Mouse (Mus musculus): ENCODE measurements around the gene Cpxm2.

Gene Cpxm2

DNA sequence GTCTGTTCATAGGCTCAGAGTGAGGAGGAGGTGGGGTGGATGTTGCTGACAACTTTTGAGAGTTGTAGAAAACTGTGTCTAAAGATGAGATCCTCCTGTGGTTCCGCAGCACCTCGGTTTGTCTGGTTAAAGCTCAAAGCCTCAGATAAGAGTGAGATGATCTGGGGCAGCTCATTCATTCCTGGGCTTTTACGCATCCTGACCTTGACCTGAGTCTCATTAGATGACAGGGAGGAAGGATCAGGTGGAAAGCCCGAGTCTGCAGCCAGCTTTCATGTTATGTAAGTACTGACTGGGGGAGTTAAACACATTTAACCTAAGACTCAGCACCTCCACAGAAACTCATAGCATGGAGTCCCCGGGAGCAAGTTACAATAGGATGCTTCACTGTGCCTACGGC is 127.9 kb downstream of the Cpxm2 start:
- no peak for DNase-seq (ENCODE audit: extremely low spot score, low spot score)

- DNase-seq (ENCODE audit: extremely low spot score, low spot score) = no peak
Measured at GRCm38 (mm10) chr7:132025591-132025990, 128.9 kb downstream of the Cpxm2 start.

DNA sequence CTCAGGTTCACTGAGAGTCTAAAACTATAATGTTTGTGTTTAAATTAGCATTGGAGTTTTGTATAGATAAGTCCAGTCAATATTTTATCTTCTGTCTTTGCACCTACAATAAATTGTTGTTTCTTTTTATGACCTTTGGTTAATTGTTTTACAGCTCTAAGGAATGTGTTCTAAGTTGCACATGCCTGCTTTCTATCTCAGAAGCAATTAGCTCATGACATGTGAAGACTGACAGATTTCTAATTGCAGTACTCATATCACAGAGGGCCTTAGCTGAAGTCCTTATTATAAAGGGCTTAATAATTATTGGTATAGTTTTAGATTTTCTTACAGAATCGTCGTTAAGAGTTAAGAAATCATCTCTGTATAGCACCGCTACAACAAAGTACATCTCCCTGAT is 138.6 kb downstream of the Cpxm2 start:
- no peak for DNase-seq (ENCODE audit: extremely low spot score, low spot score)

DNA sequence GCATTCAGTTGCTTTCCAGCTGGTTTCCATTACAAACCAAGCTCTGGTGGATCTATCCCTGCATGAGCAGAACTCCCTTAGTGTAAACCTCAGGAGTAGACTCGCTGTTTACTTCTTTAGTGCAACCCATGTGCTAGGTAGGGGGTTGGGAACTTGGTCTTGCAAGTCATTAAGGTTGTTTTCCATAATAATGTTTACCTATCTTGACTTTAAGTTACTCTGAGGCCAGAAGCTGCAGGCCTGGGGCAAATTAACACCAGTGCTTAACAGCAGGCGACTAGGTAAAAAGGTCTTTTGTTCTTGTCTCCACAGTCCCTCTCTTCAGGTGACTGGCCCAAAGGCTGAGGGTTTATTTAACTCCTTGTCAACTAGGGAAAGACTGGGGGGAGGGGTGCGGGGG is 139.3 kb downstream of the Cpxm2 start:
- no peak for DNase-seq (ENCODE audit: extremely low spot score, low spot score)

GRCm38 (mm10) chr7:132013970-132014369 is 140.6 kb downstream of the Cpxm2 start:
- DNase-seq (ENCODE audit: extremely low spot score, low spot score) = no peak

- no peak for DNase-seq (ENCODE audit: extremely low spot score, low spot score)
Measured at GRCm38 (mm10) chr7:132012969-132013679, 141.4 kb downstream of the Cpxm2 start.

DNA sequence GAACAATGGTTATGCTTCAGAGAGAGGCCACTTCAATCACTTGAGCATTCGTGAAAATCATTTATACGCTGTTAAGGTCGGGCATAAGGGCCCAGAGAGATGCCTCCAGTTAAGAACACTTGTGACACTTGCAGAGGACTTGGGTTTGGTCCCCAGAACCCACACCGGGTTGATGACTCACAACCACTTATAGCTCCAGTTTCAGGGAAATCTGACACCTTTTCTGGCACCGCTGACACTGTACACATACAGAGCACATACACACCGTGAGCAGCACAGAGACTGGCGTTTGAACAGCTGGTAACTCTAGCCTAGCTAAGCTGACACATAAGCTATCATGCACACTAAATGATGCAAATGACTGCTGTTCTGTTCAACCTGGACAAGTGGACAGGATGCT is 145.5 kb downstream of the Cpxm2 start:
- no peak for DNase-seq (ENCODE audit: extremely low spot score, low spot score)

GRCm38 (mm10) chr7:132005996-132006696 is 148.4 kb downstream of the Cpxm2 start:
- no peak for DNase-seq (ENCODE audit: extremely low spot score, low spot score)

DNA sequence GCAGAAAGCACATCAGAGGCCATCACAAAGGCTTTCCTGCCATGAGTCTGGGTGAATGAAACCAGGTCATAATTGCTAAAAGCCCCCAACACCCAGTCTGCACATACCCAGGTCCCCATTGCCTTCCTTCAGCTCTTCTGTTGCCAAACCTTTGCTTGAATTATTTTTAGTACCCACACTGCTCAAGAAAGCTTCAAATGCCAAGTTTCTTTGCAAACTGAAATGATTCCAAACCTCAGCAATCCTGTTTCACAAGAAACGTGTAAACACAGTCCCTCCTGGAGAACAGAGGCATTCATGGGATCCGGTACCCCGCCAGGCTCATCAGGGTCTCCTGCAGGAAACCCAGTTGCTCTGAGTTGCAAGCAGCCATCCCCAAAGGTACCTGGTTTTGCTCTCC is 161.7 kb downstream of the Cpxm2 start:
- DNase-seq (ENCODE audit: extremely low spot score, low spot score) = no peak

- DNase-seq (ENCODE audit: extremely low spot score, low spot score) = no peak
Measured at GRCm38 (mm10) chr7:131992226-131992625, 162.3 kb downstream of the Cpxm2 start.

DNA sequence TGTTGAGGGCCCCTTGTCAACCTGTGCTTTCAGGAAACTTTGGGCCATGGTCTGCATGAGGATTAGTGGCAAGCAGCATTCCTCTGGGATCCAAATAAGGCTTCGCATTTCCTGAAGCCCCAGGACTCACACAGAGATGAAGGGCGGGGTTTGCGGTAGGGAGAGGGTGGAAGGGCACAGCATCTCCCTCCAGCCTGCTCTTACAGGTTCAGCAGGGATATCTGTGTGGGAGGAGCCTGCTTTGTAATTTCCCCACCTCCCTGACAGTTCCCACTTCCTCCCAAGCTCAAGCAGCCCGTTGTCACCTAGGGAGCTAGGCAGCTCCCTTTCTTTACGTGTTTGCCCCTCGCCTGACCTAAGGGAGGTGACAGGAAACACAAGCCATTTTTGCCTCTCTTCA is 165.5 kb downstream of the Cpxm2 start:
- no peak for DNase-seq (ENCODE audit: extremely low spot score, low spot score)
